Mouse (Mus musculus) mouse trophoblast stem cell (cell line): ENCODE measurements around the gene Tmcc3.

Experiments used
- in situ Hi-C, 2 experiments: fragments of 300-500 bp; cut with MseI, MboI; formaldehyde crosslinking; loops; 2 replicates in 1 of 2; 3 replicates in 1 of 2; pipeline ENCODE4 v1.15.1; 2025

The Tmcc3 gene

GRCm38 (mm10) chr10:94630771-94631280 is 319.1 kb downstream of the Tmcc3 start:
- in situ Hi-C loops: no loop called here

GRCm38 (mm10) chr10:94631541-94632113 is 319.9 kb downstream of the Tmcc3 start:
- in situ Hi-C loops: no loop called here

- in situ Hi-C loops: no loop called here
Measured at GRCm38 (mm10) chr10:94632245-94632644, 320.5 kb downstream of the Tmcc3 start.

GRCm38 (mm10) chr10:94638599-94638998 is 326.9 kb downstream of the Tmcc3 start:
- in situ Hi-C loops: no loop called here

- in situ Hi-C loops: no loop called here
Measured at GRCm38 (mm10) chr10:94639281-94639680, 327.5 kb downstream of the Tmcc3 start.

GRCm38 (mm10) chr10:94640067-94640466 is 328.3 kb downstream of the Tmcc3 start:
- in situ Hi-C loops: no loop called here
